Mouse (Mus musculus) heart, embryonic 10.5 days (tissue): ENCODE data around the gene Antxr1. TPM values are rescaled to one million over a fixed set of nuclear protein-coding genes. Genes with fewer than 3 reads are reported as not detected.
A peak's percentile ranks its signal among the peaks of the same experiment; 100 is the strongest.

Experiments used
- DNase-seq: peaks from one replicate; pipeline ENCODE4 v3.0.0-alpha.2; 2017; ENCODE audit warnings: low spot score
- H3K27ac ChIP-seq: fragments of 300-500 bp; sonication (generic); 2 replicates; pipeline ENCODE4 v1.5.1; 2016; ENCODE audit warnings: mild to moderate bottlenecking
- H3K27me3 ChIP-seq: fragments of 300-500 bp; sonication (generic); 2 replicates; pipeline ENCODE4 v1.6.1; 2016; ENCODE audit warnings: mild to moderate bottlenecking; ENCODE audit not compliant: poor library complexity, insufficient read depth, severe bottlenecking
- H3K36me3 ChIP-seq: fragments of 300-500 bp; sonication (generic); 2 replicates; pipeline ENCODE4 v1.6.1; 2016; ENCODE audit warnings: mild to moderate bottlenecking, moderate library complexity
- H3K4me1 ChIP-seq: fragments of 300-500 bp; sonication (generic); 2 replicates; pipeline ENCODE4 v1.6.1; 2016; ENCODE audit warnings: mild to moderate bottlenecking
- H3K4me3 ChIP-seq: fragments of 300-500 bp; sonication (generic); 2 replicates; pipeline ENCODE4 v1.5.1; 2016; ENCODE audit warnings: mild to moderate bottlenecking, moderate library complexity
- H3K9me3 ChIP-seq: fragments of 300-500 bp; sonication (generic); 2 replicates; pipeline ENCODE4 v1.6.1; 2016; ENCODE audit warnings: mild to moderate bottlenecking, moderate library complexity
- WGBS: fragments of 180-500 bp; shearing (Covaris S2); methylation state at CpG from one replicate; pipeline ENCODE4 v1.1.7; 2016; 5-methylcytosine and 5-hydroxymethylcytosine counted together
- polyA plus RNA-seq: library from polyadenylated mRNA; unstranded; fragments of >200 nt; fragmentation: Nextera tagmentation; extraction: Ambion mirVana; gene quantifications from 2 replicates; pipeline ENCODE4 v1.2.1, GENCODE M21; 2016

Antxr1 gene
- 1.8 and 3.8 TPM in 2 replicates for polyA plus RNA-seq

DNA sequence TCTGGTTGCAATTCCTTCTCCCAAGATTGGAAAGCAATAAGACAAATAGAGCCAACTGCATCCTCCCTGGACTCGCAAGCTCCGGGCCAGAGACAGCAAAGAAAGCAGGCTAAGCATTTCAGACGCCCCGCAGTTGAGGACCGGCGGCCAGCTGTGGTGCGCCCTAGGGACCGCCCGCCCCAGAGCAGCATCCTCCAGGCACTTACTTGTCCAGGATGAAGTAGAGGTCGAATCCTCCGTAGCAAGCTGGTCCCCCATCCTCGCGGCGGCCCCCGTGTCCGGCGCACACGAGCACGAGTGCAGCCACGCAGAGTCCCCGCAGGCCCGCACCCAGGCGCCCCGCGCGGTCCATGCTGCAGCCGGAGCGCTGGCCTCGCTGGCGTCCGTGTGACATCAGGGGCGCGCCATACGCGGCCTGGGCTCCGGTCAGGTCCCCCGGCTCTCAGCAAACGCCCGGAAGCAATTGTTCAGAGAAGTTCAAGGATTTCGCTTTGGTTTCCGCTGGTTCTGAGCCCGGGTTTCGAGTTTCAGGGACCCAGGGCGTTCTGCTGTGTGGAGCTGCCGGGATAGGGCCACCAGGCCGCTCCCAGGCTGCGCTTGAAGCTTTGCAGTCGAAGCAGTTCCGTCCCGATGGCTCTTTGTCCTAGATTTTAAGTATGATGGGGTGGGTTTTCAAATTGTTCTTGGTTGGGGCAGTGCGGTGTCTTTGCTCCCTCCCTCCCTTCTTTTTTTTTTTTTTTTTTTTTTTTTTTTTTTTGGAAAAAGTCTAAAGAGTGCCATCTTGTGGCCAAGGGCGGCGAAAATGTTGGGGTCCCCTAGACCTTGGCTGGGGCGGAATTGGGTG, at the start of gene Antxr1:
Antxr1 (minus strand) TSS at position 731 of the 844 bp plus-strand sequence.
- Histone ChIP-seq H3K4me3 (peak within 1 kb of the TSS; percentile 81), H3K4me1 (peaks cover 21% of the 10 kb centered on the region; the same call in 1 of the 2 replicates), H3K27me3 (peaks cover 22% of the 10 kb centered on the region; the same call in 1 of the 2 replicates), H3K9me3 (no peaks in the 10 kb centered on the region), H3K36me3 (no peaks in the 10 kb centered on the region), H3K27ac (peak within 1 kb of the TSS; percentile 89)
- peak; percentile 83 for DNase-seq
- WGBS, result under 1% methylated on average over 54 of the region's 54 CpGs

- Histone ChIP-seq H3K27ac (no peak overlapping the region), H3K27me3 (peaks cover 79% of the 10 kb centered on the region), H3K9me3 (no peaks in the 10 kb centered on the region), H3K4me3 (no peak overlapping the region), H3K4me1 (peaks cover 22% of the 10 kb centered on the region), H3K36me3 (no peaks in the 10 kb centered on the region)
- 36% methylated on average over 5 of the region's 6 CpGs for WGBS
- DNase-seq, result no peak
Measured at GRCm38 (mm10) chr6:87384761-87385160, 49.1 kb upstream of the Antxr1 start.

GRCm38 (mm10) chr6:87383926-87384691, 48.5 kb upstream of the Antxr1 start:
- Histone ChIP-seq H3K4me1 (peaks cover 16% of the 10 kb centered on the region), H3K27ac (no peak overlapping the region), H3K36me3 (no peaks in the 10 kb centered on the region), H3K27me3 (peaks cover 79% of the 10 kb centered on the region), H3K9me3 (no peaks in the 10 kb centered on the region), H3K4me3 (peak overlapping the region; percentile 50)
- 11% methylated on average over 24 of the region's 24 CpGs for WGBS
- DNase-seq, result no peak

GRCm38 (mm10) chr6:87373057-87373456, 37.4 kb upstream of the Antxr1 start, which contains the start of gene Gkn2:
Gkn2 (plus strand) TSS chr6:87373357.
- H3K4me1 ChIP-seq, result no peaks in the 10 kb centered on the region
- H3K27me3 ChIP-seq, result peaks cover 21% of the 10 kb centered on the region
- H3K9me3 ChIP-seq, result no peaks in the 10 kb centered on the region
- no peaks in the 10 kb centered on the region for H3K36me3 ChIP-seq
- 75% methylated on average over 9 of the region's 9 CpGs for WGBS
- no peak within 1 kb of the TSS for H3K4me3 ChIP-seq
- DNase-seq, result no peak
- no peak within 1 kb of the TSS for H3K27ac ChIP-seq

- Histone ChIP-seq H3K27me3 (peaks cover under 1% of the 10 kb centered on the region), H3K4me1 (no peaks in the 10 kb centered on the region), H3K27ac (no peak overlapping the region), H3K4me3 (no peak overlapping the region), H3K9me3 (no peaks in the 10 kb centered on the region), H3K36me3 (no peaks in the 10 kb centered on the region)
- WGBS, result 79% methylated on average over 5 of the region's 5 CpGs
- no peak for DNase-seq
Measured at GRCm38 (mm10) chr6:87369223-87369622, 33.6 kb upstream of the Antxr1 start.

GRCm38 (mm10) chr6:87354441-87354840, 18.8 kb upstream of the Antxr1 start:
- H3K4me3 ChIP-seq, result no peak overlapping the region
- H3K4me1 ChIP-seq, result no peaks in the 10 kb centered on the region
- no peak overlapping the region for H3K27ac ChIP-seq
- 73% methylated on average over 5 of the region's 5 CpGs for WGBS
- H3K27me3 ChIP-seq, result peaks cover 8% of the 10 kb centered on the region; the same call in 1 of the 2 replicates
- no peak for DNase-seq
- H3K36me3 ChIP-seq, result no peaks in the 10 kb centered on the region
- no peaks in the 10 kb centered on the region for H3K9me3 ChIP-seq

GRCm38 (mm10) chr6:87350829-87351228, 15.2 kb upstream of the Antxr1 start, which contains the start of gene Gkn1:
Gkn1 (minus strand) TSS chr6:87350942.
- H3K36me3 ChIP-seq, result no peaks in the 10 kb centered on the region
- H3K4me3 ChIP-seq, result no peak within 1 kb of the TSS

GRCm38 (mm10) chr6:87335935-87336295, 294 bp upstream of the Antxr1 start:
- Histone ChIP-seq H3K27ac (no peak overlapping the region), H3K9me3 (no peaks in the 10 kb centered on the region), H3K4me1 (peaks cover 21% of the 10 kb centered on the region; the same call in 1 of the 2 replicates), H3K36me3 (no peaks in the 10 kb centered on the region), H3K4me3 (no peak overlapping the region), H3K27me3 (peaks cover 22% of the 10 kb centered on the region; the same call in 1 of the 2 replicates)
- 32% methylated on average over 6 of the region's 6 CpGs for WGBS
- no peak for DNase-seq

More at GRCm38 (mm10) chr6:87350829-87351228, 15.2 kb upstream of the Antxr1 start, which contains the start of gene Gkn1:
- Histone ChIP-seq H3K4me1 (no peaks in the 10 kb centered on the region), H3K27ac (no peak within 1 kb of the TSS), H3K27me3 (peaks cover 17% of the 10 kb centered on the region), H3K9me3 (no peaks in the 10 kb centered on the region)
- DNase-seq, result no peak
- 82% methylated on average over 8 of the region's 8 CpGs for WGBS

- no peaks in the 10 kb centered on the region for H3K36me3 ChIP-seq
Measured at GRCm38 (mm10) chr6:87334361-87335090, 1.1 kb downstream of the Antxr1 start.

GRCm38 (mm10) chr6:87332380-87332779, 3.2 kb downstream of the Antxr1 start:
- DNase-seq, result no peak
- H3K36me3 ChIP-seq, result no peaks in the 10 kb centered on the region
- H3K9me3 ChIP-seq, result no peaks in the 10 kb centered on the region
- peaks cover 42% of the 10 kb centered on the region for H3K4me1 ChIP-seq
- no peak overlapping the region for H3K4me3 ChIP-seq
- peaks cover 22% of the 10 kb centered on the region; the same call in 1 of the 2 replicates for H3K27me3 ChIP-seq
- WGBS, result 83% methylated on average over 2 of the region's 2 CpGs
- no peak overlapping the region for H3K27ac ChIP-seq

More at GRCm38 (mm10) chr6:87334361-87335090, 1.1 kb downstream of the Antxr1 start:
- H3K4me1 ChIP-seq, result peaks cover 24% of the 10 kb centered on the region
- H3K4me3 ChIP-seq, result peak overlapping the region; percentile 81
- H3K27me3 ChIP-seq, result peaks cover 22% of the 10 kb centered on the region; the same call in 1 of the 2 replicates
- WGBS, result 18% methylated on average over 11 of the region's 11 CpGs
- no peaks in the 10 kb centered on the region for H3K9me3 ChIP-seq
- peak overlapping the region; percentile 89 for H3K27ac ChIP-seq
- DNase-seq, result no peak

DNA sequence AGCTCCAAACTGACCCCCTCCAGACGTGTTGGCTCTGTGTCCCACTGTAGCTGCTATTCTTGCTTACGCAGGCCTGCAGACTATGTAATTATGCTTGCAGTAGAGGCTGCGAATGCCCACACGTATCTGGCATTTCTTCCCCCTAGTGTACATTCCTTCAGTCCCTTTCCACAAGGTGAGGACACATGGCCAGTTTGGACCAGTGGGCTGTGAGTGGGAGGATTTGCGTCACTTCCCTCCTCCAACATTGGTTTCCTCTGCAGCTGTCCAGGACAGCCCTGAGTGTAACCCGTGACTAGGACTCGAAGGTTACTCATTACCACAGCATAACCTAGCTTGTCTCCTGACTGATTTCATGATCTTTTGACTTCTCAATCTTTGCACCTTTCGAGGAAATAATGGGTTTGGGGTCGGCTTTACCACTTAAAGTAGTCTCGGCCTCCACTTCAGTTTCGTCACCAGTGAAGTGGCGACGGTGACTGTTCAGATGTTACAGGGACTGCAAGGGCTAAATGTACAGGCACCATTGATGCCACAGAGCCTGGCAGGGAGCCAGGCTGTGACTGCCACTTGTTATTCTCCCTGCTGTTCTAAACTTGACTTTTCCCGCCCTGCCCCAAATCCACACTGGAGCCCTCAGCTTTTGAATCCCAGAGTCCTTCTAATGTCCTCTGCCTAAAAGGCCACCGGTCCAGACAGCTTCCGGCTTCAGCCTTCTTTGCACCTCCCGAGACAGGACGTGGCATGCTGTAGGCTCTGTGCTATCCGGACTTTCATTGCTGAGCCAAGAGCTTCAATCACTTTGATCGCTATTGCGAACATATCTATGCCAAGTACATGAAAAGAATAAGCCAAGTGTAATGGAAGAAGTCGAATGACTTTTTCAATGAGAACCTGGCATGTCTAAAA, 7.1 kb downstream of the Antxr1 start:
- Histone ChIP-seq H3K9me3 (no peaks in the 10 kb centered on the region), H3K27ac (peak overlapping the region; percentile 0; the same call in 1 of the 2 replicates), H3K4me1 (peaks cover 27% of the 10 kb centered on the region), H3K27me3 (no peaks in the 10 kb centered on the region), H3K4me3 (no peak overlapping the region), H3K36me3 (no peaks in the 10 kb centered on the region)
- 74% methylated on average over 22 of the region's 22 CpGs for WGBS
- no peak for DNase-seq
